Mouse (Mus musculus) liver, postnatal 0 days (tissue): Measurements from ENCODE around the gene Hspa1b. TPM values are rescaled to one million over a fixed set of nuclear protein-coding genes. Genes with fewer than 3 reads are reported as not detected.

Experiments used
- ATAC-seq: fragments of 200-750 bp; cut with Nextera tagmentation; 2 replicates; pipeline ENCODE4 v1.8.0; 2017; ENCODE audit warnings: mild to moderate bottlenecking, moderate library complexity
- DNase-seq: peaks from one replicate; pipeline ENCODE4 v3.0.0-alpha.2; 2016
- H3K27ac ChIP-seq: fragments of 300-500 bp; sonication (generic); 2 replicates; pipeline ENCODE4 v1.5.1; 2014; ENCODE audit warnings: antibody characterized with exemption, moderate library complexity, mild to moderate bottlenecking, low read depth
- H3K27me3 ChIP-seq: fragments of 300-500 bp; sonication (generic); 2 replicates; pipeline ENCODE4 v1.6.1; 2014; ENCODE audit warnings: low read length, control low read depth, mixed read lengths; ENCODE audit not compliant: insufficient read depth
- H3K36me3 ChIP-seq: fragments of 300-500 bp; sonication (generic); replicated peaks from 2 replicates; pipeline ENCODE4 v1.6.1; 2014; ENCODE audit warnings: mild to moderate bottlenecking, control low read depth, low read length, moderate library complexity, mixed read lengths; ENCODE audit not compliant: insufficient read depth
- H3K4me1 ChIP-seq: fragments of 300-500 bp; sonication (generic); 2 replicates; pipeline ENCODE4 v1.6.1; 2014; ENCODE audit warnings: antibody characterized with exemption, mild to moderate bottlenecking, control low read depth; ENCODE audit not compliant: insufficient read depth
- H3K4me2 ChIP-seq: fragments of 300-500 bp; sonication (generic); 2 replicates; pipeline ENCODE4 v1.6.1; 2014; ENCODE audit warnings: low read depth, mild to moderate bottlenecking, low read length, moderate library complexity, mixed read lengths
- H3K4me3 ChIP-seq: fragments of 300-500 bp; sonication (generic); 2 replicates; pipeline ENCODE4 v1.5.1; 2014; ENCODE audit warnings: low read depth, low read length
- H3K9ac ChIP-seq: fragments of 300-500 bp; sonication (generic); replicated peaks from 2 replicates; pipeline ENCODE4 v1.6.1; 2014; ENCODE audit warnings: mild to moderate bottlenecking, moderate library complexity
- H3K9me3 ChIP-seq: fragments of 300-500 bp; sonication (generic); 2 replicates; pipeline ENCODE4 v1.6.1; 2016; ENCODE audit warnings: mild to moderate bottlenecking, control low read depth, low read length, mixed read lengths
- CTCF ChIP-seq: sonication (generic); IDR thresholded peaks from 2 replicates; pipeline ENCODE4 v1.5.1; 2016; ENCODE audit warnings: antibody characterized with exemption, low read depth
- EP300 ChIP-seq: IDR thresholded peaks from 2 replicates; pipeline ENCODE4 v1.6.1; 2016; ENCODE audit warnings: antibody characterized with exemption, low read depth, mild to moderate bottlenecking
- WGBS: fragments of 180-500 bp; shearing (Covaris S2); extraction: QIAGEN DNeasy Blood & Tissue Kit; methylation state at CpG from one replicate; pipeline ENCODE4 v1.1.7; 2014; ENCODE audit not compliant: insufficient replicate concordance; 5-methylcytosine and 5-hydroxymethylcytosine counted together
- polyA plus RNA-seq: library from polyadenylated mRNA; unstranded; fragments of >200 nt; fragmentation: Nextera tagmentation; extraction: Ambion mirVana; gene quantifications from 2 replicates; pipeline ENCODE4 v1.2.1, GENCODE M21; 2015

Hspa1b gene
- polyA plus RNA-seq, 1 experiment from 2014 or later = 0.06 TPM

- Histone ChIP-seq H3K27me3 (no peaks in the 10 kb centered on the region), H3K4me3 (no peak overlapping the region), H3K9ac (no peak overlapping the region), H3K27ac (peak overlapping the region; percentile 64), H3K9me3 (no peaks in the 10 kb centered on the region), H3K4me2 (peak overlapping the region; percentile 60; the same call in 1 of the 2 replicates), H3K4me1 (peaks cover 32% of the 10 kb centered on the region), H3K36me3 (peaks cover 5% of the 10 kb centered on the region; the same call in 1 of the 2 replicates)
- TF ChIP-seq EP300 (peak; percentile 56; the same call in 1 of the 2 replicates), CTCF (no peak)
- DNase-seq (no peak), ATAC-seq (no peak)
- 33% methylated on average over 8 of the region's 8 CpGs for WGBS
These were observed 24.2 kb downstream of the Hspa1b start for GRCm38 (mm10) chr17:34934830-34935229.

- TF ChIP-seq EP300 (no peak), CTCF (no peak)
- H3K9me3 ChIP-seq = no peaks in the 10 kb centered on the region
- H3K4me1 ChIP-seq = peaks cover 32% of the 10 kb centered on the region
- DNase-seq = no peak
- WGBS = 60% methylated on average over 24 of the region's 24 CpGs
- peak overlapping the region; percentile 8 for H3K9ac ChIP-seq
- peak overlapping the region; percentile 60 for H3K4me2 ChIP-seq
- no peak for ATAC-seq
- peak overlapping the region; percentile 64 for H3K27ac ChIP-seq
- H3K27me3 ChIP-seq = no peaks in the 10 kb centered on the region
- H3K4me3 ChIP-seq = 0 out of 2 replicates have a peak overlapping the region, but pooled peaks have one; percentile 7
- H3K36me3 ChIP-seq = peaks cover 5% of the 10 kb centered on the region; the same call in 1 of the 2 replicates
These were observed 25.0 kb downstream of the Hspa1b start for GRCm38 (mm10) chr17:34934031-34934430.

GRCm38 (mm10) chr17:34932287-34932686 lies 26.8 kb downstream of the Hspa1b start:
- WGBS = 41% methylated on average over 8 of the region's 8 CpGs
- H3K4me2 ChIP-seq = peak overlapping the region; percentile 98
- DNase-seq (no peak), ATAC-seq (no peak)
- H3K9ac ChIP-seq = peak overlapping the region; percentile 79
- peaks cover 5% of the 10 kb centered on the region; the same call in 1 of the 2 replicates for H3K36me3 ChIP-seq
- no peaks in the 10 kb centered on the region for H3K27me3 ChIP-seq
- peaks cover 30% of the 10 kb centered on the region for H3K4me1 ChIP-seq
- H3K4me3 ChIP-seq = peak overlapping the region; percentile 80
- H3K27ac ChIP-seq = no peak overlapping the region
- no peaks in the 10 kb centered on the region for H3K9me3 ChIP-seq
- TF ChIP-seq CTCF = no peak
- TF ChIP-seq EP300 = no peak

GRCm38 (mm10) chr17:34931735-34932098 lies 27.3 kb downstream of the Hspa1b start:
- ATAC-seq (peak; percentile 9), DNase-seq (no peak)
- Histone ChIP-seq H3K4me3 (peak overlapping the region; percentile 80), H3K27ac (peak overlapping the region; percentile 66), H3K4me2 (peak overlapping the region; percentile 98), H3K27me3 (no peaks in the 10 kb centered on the region), H3K9me3 (no peaks in the 10 kb centered on the region), H3K36me3 (peaks cover 5% of the 10 kb centered on the region; the same call in 1 of the 2 replicates), H3K4me1 (peaks cover 30% of the 10 kb centered on the region), H3K9ac (peak overlapping the region; percentile 79)
- WGBS = 10% methylated on average over 14 of the region's 14 CpGs
- no peak for TF ChIP-seq EP300
- no peak for TF ChIP-seq CTCF

GRCm38 (mm10) chr17:34931061-34931734 lies 27.8 kb downstream of the Hspa1b start, which contains the start of gene Neu1:
TSS of gene Neu1 (plus strand) at chr17:34931253.
- peaks cover 5% of the 10 kb centered on the region; the same call in 1 of the 2 replicates for H3K36me3 ChIP-seq
- H3K27me3 ChIP-seq = no peaks in the 10 kb centered on the region
- H3K9me3 ChIP-seq = no peaks in the 10 kb centered on the region
- DNase-seq (peak; percentile 97), ATAC-seq (peak; percentile 96)
- H3K4me3 ChIP-seq = peak within 1 kb of the TSS; percentile 80
- under 1% methylated on average over 37 of the region's 38 CpGs for WGBS
- TF ChIP-seq EP300 (peak; percentile 22; the same call in 1 of the 2 replicates), CTCF (peak; percentile 89)
- peaks cover 30% of the 10 kb centered on the region for H3K4me1 ChIP-seq
- H3K4me2 ChIP-seq = peak within 1 kb of the TSS; percentile 98
- H3K27ac ChIP-seq = peak within 1 kb of the TSS; percentile 66
- peak within 1 kb of the TSS; percentile 79 for H3K9ac ChIP-seq

GRCm38 (mm10) chr17:34928841-34929240 lies 30.2 kb downstream of the Hspa1b start:
- Histone ChIP-seq H3K9me3 (no peaks in the 10 kb centered on the region), H3K27ac (no peak overlapping the region), H3K4me3 (no peak overlapping the region), H3K4me2 (no peak overlapping the region), H3K4me1 (peaks cover 21% of the 10 kb centered on the region), H3K36me3 (no peaks in the 10 kb centered on the region), H3K27me3 (no peaks in the 10 kb centered on the region), H3K9ac (no peak overlapping the region)
- 74% methylated on average over 4 of the region's 4 CpGs for WGBS
- no peak for ATAC-seq
- DNase-seq = no peak
- no peak for TF ChIP-seq EP300
- TF ChIP-seq CTCF = no peak
